Mouse (Mus musculus): ENCODE measurements around the gene Mrtfa.

The Mrtfa gene

GRCm38 (mm10) chr15:81156453-81156852 lies 34.1 kb downstream of the Mrtfa start:
- DNase-seq (ENCODE audit: low spot score in 2 of 2) = no peak

GRCm38 (mm10) chr15:81155845-81156244 lies 34.7 kb downstream of the Mrtfa start:
- DNase-seq (ENCODE audit: low spot score in 2 of 2) = no peak

- DNase-seq (ENCODE audit: low spot score in 2 of 2) = no peak
Observed at GRCm38 (mm10) chr15:81154846-81155624, 35.5 kb downstream of the Mrtfa start.

DNA sequence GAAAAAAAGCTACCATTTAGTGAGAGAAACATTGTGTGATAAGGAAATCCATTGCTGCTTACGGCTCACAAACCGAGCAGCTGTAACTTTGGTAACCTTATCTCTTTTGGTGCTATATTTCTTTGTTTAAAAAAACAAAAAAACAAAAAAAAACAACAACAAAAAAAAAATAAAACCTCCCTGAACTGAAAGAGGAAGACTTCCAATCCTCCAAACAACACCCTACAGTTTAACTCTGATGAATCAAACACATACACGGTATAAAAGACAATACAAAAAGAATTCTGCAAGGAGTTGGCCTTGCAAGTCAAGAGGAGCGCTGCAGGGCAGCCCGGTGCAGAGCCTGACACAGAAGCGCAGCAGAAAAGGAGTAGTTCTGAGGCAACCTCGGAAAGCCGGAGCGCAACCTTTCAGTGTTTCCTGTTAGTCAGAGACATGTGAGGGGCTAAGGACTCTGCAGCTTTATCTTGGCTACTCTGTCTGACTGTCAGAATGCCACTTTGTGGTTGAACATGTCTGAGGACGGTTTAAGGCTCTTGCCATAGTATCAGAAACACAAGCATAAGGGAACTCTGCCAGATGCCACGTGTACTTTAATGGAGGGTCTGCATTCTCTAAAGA lies 48.5 kb downstream of the Mrtfa start:
- DNase-seq (ENCODE audit: low spot score in 2 of 2) = no peak

DNA sequence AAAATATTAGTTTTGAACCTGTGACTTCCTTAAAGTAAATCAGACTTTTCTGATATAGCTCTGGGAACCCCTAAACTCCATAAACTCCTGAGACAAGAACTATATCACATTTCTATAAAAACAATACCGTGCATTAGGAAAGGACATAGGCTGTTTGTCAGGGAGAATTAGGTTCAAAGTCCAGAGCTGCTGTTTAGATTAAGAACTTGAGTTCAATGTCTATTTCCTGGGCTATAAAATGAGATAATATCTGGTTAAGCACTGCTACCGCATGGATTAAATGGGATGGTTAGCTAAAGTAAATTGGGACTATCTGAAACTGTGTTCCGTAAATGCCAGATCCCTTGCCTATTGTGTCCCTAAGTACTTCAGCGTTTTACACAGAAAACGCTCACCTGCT lies 50.6 kb downstream of the Mrtfa start:
- no peak for DNase-seq (ENCODE audit: low spot score in 2 of 2)

DNA sequence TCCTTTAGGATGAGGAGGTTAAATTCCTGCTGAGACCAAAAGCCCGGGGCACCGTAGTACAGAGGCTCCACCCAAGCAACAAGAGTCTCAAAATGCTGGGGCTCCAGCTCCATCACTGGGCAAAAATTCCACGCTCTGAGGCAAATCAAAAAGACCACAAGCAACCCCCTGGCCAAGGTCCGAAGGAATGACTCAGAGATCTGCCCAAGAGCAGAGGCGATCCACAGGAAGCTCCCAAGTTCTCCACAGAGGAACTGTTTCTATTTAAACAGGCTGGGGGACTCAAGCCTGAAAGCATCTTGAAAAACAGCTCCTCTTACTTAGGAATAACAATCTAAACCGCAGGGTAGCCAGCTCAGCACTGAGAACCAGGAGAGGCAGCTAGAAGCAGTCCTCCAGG lies 53.3 kb downstream of the Mrtfa start:
- no peak for DNase-seq (ENCODE audit: low spot score in 2 of 2)

GRCm38 (mm10) chr15:81133781-81134180 lies 56.8 kb downstream of the Mrtfa start:
- no peak for DNase-seq (ENCODE audit: low spot score in 2 of 2)

DNA sequence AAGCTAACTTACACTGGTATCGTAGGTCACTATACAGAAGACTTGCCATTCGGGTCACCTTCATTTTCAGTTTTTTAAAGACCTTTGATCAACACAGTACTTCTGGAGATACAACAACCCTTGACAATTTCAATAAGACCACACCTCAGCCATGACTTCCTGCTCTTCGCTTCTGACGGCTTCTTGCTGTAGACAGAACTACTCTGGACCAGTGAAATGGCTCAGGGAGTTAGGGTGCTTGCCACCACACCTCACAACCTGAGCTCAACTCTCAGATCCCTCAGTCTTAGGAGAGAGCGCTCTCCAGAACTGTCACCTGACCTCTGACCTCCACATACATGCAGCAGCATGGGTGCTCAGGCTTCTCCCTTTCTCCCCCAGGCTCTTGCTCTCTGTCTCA lies 59.4 kb downstream of the Mrtfa start:
- DNase-seq (ENCODE audit: low spot score in 2 of 2) = no peak

- DNase-seq (ENCODE audit: low spot score in 2 of 2) = no peak
Observed at GRCm38 (mm10) chr15:81129970-81130369, 60.6 kb downstream of the Mrtfa start.

GRCm38 (mm10) chr15:81128155-81128838 lies 62.3 kb downstream of the Mrtfa start:
- DNase-seq (ENCODE audit: low spot score in 2 of 2) = no peak

GRCm38 (mm10) chr15:81124282-81124681 lies 66.3 kb downstream of the Mrtfa start:
- DNase-seq (ENCODE audit: low spot score in 2 of 2) = no peak

DNA sequence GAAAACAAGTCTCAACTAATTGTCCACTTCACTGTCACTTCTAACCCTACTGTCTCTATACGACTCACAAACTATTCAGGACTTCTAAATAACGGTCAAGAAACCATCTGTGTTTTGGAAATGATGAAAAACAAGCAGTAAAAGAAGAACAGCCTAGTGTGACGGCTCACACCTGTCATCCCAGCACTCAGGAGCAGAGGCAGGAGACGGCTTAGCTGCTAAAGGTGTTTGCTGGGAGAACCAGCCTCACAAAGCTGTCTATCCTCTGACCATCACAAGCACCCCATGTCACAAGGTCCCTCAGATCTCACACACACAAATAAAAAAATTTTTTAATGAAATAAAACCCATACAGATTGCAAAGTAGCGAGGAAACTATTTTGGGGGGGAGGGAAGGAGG lies 67.4 kb downstream of the Mrtfa start:
- no peak for DNase-seq (ENCODE audit: low spot score in 2 of 2)

- no peak for DNase-seq (ENCODE audit: low spot score in 2 of 2)
Observed at GRCm38 (mm10) chr15:81122535-81122934, 68.0 kb downstream of the Mrtfa start.

DNA sequence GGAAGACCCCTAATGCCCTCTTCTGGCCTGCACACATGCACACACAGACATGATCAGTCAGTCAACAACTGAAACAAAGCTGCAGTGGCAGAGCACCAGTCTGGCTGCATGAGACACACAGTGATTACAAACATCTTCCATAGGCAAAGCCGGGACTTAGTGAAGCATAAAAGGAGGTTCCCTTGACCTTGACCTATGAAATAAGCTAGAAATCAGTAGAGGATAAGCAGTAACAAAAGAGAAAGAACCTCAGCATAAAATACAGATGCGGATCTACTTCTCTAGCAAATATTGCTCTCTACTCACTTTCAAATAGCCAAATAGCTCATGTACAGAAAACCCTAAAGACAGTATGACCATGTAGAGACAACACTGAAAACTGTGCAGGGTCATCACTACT lies 68.5 kb downstream of the Mrtfa start:
- DNase-seq (ENCODE audit: low spot score in 2 of 2) = no peak

DNA sequence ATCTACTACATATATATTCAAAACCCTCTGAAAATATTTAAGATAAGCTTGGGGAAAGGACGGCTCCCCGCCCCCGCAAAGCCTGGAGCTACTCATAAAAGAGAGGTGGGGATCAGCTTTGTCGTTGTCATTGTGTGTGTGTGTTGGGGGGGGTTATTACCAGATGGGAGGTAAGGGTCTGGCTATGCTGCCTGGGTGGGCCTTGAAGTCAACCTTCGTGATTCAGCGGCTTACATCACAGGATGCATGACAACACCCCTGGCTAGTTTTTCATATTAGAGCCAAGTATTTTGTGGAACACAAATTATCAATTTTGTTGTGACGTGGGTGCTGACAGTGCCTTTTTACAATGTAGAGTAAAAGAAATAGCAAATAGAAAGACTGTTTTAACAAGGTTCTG lies 69.6 kb downstream of the Mrtfa start:
- DNase-seq (ENCODE audit: low spot score in 2 of 2) = no peak

DNA sequence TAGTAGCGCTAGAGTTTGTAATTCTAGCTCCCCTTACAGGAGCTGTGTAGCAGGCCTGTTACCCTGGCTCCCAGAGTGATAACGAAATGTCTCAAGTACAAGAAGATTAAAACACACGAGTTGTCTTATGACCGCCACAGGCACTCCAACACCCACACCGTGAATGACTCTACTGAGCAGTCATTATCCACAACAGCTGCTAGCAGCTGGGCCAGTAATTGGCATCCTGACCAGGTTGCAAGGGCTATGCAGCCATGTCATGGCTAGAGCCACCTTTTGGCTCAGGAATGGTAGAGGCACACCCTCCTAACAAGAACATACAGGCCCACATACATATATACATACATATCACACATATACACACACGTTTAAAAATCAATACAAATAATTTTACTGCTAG lies 70.4 kb downstream of the Mrtfa start:
- DNase-seq (ENCODE audit: low spot score in 2 of 2) = no peak

- DNase-seq (ENCODE audit: low spot score in 2 of 2) = no peak
Observed at GRCm38 (mm10) chr15:81118226-81118625, 72.3 kb downstream of the Mrtfa start.

GRCm38 (mm10) chr15:81112589-81112988 lies 78.0 kb downstream of the Mrtfa start:
- DNase-seq (ENCODE audit: low spot score in 2 of 2) = peak; percentile 45 to 56

DNA sequence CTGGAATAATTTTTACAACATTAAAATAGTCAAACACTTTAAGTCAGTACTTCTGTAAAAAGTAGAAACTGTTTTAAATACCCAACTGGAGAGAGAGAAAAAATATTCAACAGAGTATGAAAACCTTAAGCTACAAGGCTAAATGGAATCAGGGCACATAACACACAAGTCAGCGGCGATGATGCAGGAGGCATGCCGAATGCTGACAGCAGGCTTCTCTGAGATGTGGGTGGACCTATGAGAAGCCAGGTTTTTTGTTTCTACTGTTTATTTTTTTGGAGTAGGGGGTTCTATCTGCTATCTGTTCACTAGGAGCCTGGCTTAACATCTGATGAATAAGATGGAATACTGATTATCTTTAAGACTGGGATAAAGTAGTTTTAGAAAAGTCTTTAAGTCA lies 80.2 kb downstream of the Mrtfa start:
- DNase-seq (ENCODE audit: low spot score in 2 of 2) = no peak

DNA sequence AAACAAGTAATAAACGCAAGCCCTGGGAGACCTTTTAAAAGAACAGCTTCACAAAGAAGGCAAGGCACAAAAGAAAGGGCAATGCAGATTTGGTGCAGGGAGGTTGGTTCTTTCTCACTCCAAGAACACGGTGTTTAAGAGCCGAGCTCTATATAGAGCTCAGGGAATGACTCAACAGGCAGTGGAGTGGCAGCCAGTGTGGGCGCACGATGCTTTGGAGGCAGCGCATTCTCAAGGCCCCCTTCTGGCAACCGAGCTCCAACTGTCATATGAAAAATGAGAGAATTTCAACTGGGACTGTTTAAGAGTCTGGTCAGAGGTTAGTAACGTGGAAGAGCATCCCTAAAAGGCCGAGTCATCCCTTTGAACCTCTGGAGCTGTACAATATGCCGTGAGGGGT lies 84.6 kb downstream of the Mrtfa start:
- no peak for DNase-seq (ENCODE audit: low spot score in 2 of 2)

GRCm38 (mm10) chr15:81104585-81105259 lies 85.8 kb downstream of the Mrtfa start:
- peak; percentile 83 to 85 for DNase-seq (ENCODE audit: low spot score in 2 of 2)

GRCm38 (mm10) chr15:81103500-81103899 lies 87.1 kb downstream of the Mrtfa start:
- no peak for DNase-seq (ENCODE audit: low spot score in 2 of 2)
